ENCODE assay signal across 24 mouse cellular contexts in the genomic region with DNA sequence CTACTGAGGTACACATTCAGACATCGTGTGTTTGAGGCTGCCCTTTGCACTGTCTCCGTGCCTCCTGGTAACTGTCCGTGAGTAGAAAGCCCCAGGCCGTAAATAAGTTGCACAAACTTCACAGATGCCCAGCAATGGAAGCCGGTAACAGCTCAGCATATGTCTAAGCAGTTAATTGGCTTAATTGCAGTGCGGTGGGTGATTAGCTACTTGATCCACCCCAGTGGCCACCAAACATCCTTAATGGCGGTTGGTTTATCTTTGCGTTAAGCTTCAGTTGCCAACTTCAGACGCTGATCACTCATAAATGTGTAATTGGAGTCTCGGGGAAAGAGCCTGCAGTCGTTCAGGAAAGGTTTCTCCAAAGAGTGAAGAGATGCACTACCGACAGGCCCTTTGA.
DNase-seq lines count a peak whose midpoint lies in the region; ATAC-seq and TF ChIP-seq lines count a peak whose summit lies in the region.
"Had no signal": no experiment of that assay in that cellular context is flagged by ENCODE, and none has a peak within 500 bp of the region (broad histone marks: within the 10 kb centered on the region; RNA-seq: fewer than 3 reads in every experiment).

No protein-coding gene starts in this region.

- H3K4me1 ChIP-seq in forebrain, embryonic 14.5 days (ENCODE audit: control insufficient read depth, insufficient read depth, low read length): no peaks in the 10 kb centered on the region
- H3K4me1 ChIP-seq in forebrain, postnatal 0 days (ENCODE audit: insufficient read depth): peaks cover 4% of the 10 kb centered on the region; the same call in 1 of the 2 replicates

- no peak overlapping the region for H3K9ac ChIP-seq in forebrain, embryonic 14.5 days (ENCODE audit: low read length)
- no peak overlapping the region for H3K9ac ChIP-seq in forebrain, postnatal 0 days
- H3K9ac ChIP-seq: embryonic facial prominence, embryonic 12.5 days; forebrain, embryonic 13.5 days had no signal

- no peaks in the 10 kb centered on the region for H3K27me3 ChIP-seq in forebrain, embryonic 14.5 days (replicated peaks; ENCODE audit: control insufficient read depth, insufficient read depth, low read length)
- H3K27me3 ChIP-seq in forebrain, postnatal 0 days (ENCODE audit: insufficient read depth, low read length): no peaks in the 10 kb centered on the region
- H3K27me3 ChIP-seq: CH12.LX; embryonic facial prominence, embryonic 12.5 days; forebrain, embryonic 13.5 days; Patski had no signal

- H3K27ac ChIP-seq in forebrain, embryonic 14.5 days (ENCODE audit: low read depth, low read length): no peak overlapping the region
- H3K27ac ChIP-seq in forebrain, postnatal 0 days (ENCODE audit: low read depth, low read length): no peak overlapping the region
- H3K27ac ChIP-seq: embryonic facial prominence, embryonic 10.5 days; embryonic facial prominence, embryonic 12.5 days; forebrain, embryonic 13.5 days had no signal

- 22% methylated on average over 12 of the region's 12 CpGs for WGBS in forebrain, embryonic 14.5 days
- WGBS in forebrain, postnatal 0 days: 46% methylated on average over 12 of the region's 12 CpGs

- no peak overlapping the region for H3K4me3 ChIP-seq in forebrain, embryonic 14.5 days (ENCODE audit: low read depth, low read length)
- no peak overlapping the region for H3K4me3 ChIP-seq in forebrain, postnatal 0 days (ENCODE audit: low read depth, low read length)
- H3K4me3 ChIP-seq: embryonic facial prominence, embryonic 10.5 days; embryonic facial prominence, embryonic 12.5 days; forebrain, embryonic 13.5 days had no signal

- H3K4me2 ChIP-seq in forebrain, embryonic 14.5 days (ENCODE audit: low read length): no peak overlapping the region
- no peak overlapping the region for H3K4me2 ChIP-seq in forebrain, postnatal 0 days (ENCODE audit: low read depth)
- H3K4me2 ChIP-seq: embryonic facial prominence, embryonic 12.5 days; forebrain, embryonic 13.5 days had no signal

- DNase-seq in forebrain, embryonic 14.5 days (ENCODE audit: low spot score): peak; percentile 68
- DNase-seq in forebrain, postnatal 0 days: no peak
- peak; percentile 80 for DNase-seq in brain, embryonic 14.5 days (ENCODE audit: low read depth)
- DNase-seq in retina, postnatal 1 day: peak; percentile 87
- DNase-seq in gastrocnemius, postnatal 4 days (ENCODE audit: low spot score in 2 of 2): no peak
- DNase-seq in right cerebral cortex, adult 18-20 months: no peak
- DNase-seq: adrenal gland, adult 2 months; adrenal gland, postnatal 10 days; adrenal gland, postnatal 25 days; B cell, adult 2 months; cerebellum, adult 11-12 months; cerebellum, adult 2 months; cerebellum, adult 9-10 months; cerebellum, postnatal 10 days; cerebellum, postnatal 25 days had no signal

- no peak for TF ChIP-seq CTCF in forebrain, postnatal 0 days (IDR thresholded peaks at IDR 0.05; ENCODE audit: low read depth)
- TF ChIP-seq CTCF in brain, embryonic 14.5 days (IDR thresholded peaks at IDR 0.05; ENCODE audit: borderline replicate concordance, extremely low read depth, insufficient read depth, insufficient read length): no peak

- no peak for TF ChIP-seq POLR2A in brain, embryonic 14.5 days (IDR thresholded peaks at IDR 0.05; ENCODE audit: borderline replicate concordance, extremely low read depth, insufficient read depth, insufficient read length, poor library complexity, severe bottlenecking)

- ATAC-seq in forebrain, embryonic 14.5 days: no peak
- ATAC-seq in forebrain, postnatal 0 days: no peak
- ATAC-seq: activated CD4-positive, CD25-positive, alpha-beta regulatory T cell, adult 4 months; CD4-positive, CD25-positive, alpha-beta regulatory T cell, adult 4 months; forebrain, embryonic 13.5 days; forebrain, embryonic 16.5 days; Patski had no signal

- H3K36me3 ChIP-seq in forebrain, embryonic 14.5 days (ENCODE audit: control insufficient read depth, insufficient read depth, low read length): no peaks in the 10 kb centered on the region
- H3K36me3 ChIP-seq in forebrain, postnatal 0 days (ENCODE audit: insufficient read depth): no peaks in the 10 kb centered on the region
- H3K36me3 ChIP-seq: embryonic facial prominence, embryonic 10.5 days; embryonic facial prominence, embryonic 12.5 days; G1E had no signal

- peaks cover 14% of the 10 kb centered on the region for H3K9me3 ChIP-seq in forebrain, embryonic 14.5 days (replicated peaks; ENCODE audit: control insufficient read depth, low read length)
- H3K9me3 ChIP-seq in forebrain, postnatal 0 days (ENCODE audit: low read length): peaks cover 22% of the 10 kb centered on the region; the same call in 1 of the 2 replicates

Comparison
In these comparisons a context has a peak if more than half of its experiments do, and no peak if none do; other contexts are left out.
1. DNase-seq: peak in forebrain, embryonic 14.5 days (single experiment), brain, embryonic 14.5 days (single experiment) and retina, postnatal 1 day (single experiment); none in forebrain, postnatal 0 days (single experiment), gastrocnemius, postnatal 4 days (0 of 2) and right cerebral cortex, adult 18-20 months (single experiment).